8 mouse cellular contexts compared by ENCODE assay signal in the genomic region with DNA sequence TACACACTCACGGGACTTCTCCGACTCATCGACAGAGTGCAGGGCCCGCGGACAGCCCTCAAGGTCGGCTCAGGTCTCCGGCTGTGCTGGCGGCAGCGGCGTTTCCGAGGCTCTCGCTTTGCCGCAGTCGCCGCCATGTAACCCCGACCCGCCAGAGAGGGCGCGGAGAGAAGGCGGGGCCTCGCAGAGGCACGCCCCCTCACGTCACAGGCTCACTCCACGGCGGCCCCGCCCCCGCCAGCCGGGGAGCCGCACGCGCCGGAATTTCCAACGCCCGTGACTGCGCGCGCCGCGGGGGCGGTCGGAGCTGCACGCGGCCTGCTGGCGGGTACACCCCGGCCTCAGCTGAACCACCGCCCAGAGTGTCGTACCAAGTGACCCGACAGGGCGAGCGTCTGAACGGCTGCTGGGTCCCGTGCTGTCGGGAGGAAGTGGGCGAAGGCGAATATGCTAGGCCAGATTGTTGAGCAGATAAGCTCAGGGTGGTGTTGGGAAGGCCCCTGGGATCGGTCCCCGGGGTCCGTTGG. TPM values are rescaled to one million over a fixed set of nuclear protein-coding genes. Genes with fewer than 3 reads are reported as not detected.
DNase-seq lines count a peak whose midpoint lies in the region; ATAC-seq and TF ChIP-seq lines count a peak whose summit lies in the region.

TSS of gene Mapk6 (minus strand) at position 154 of the 527 bp plus-strand sequence.

- no peaks in the 10 kb centered on the region for H3K9me3 ChIP-seq in ES-Bruce4 (replicated peaks; ENCODE audit: control insufficient read depth, insufficient read depth, low read length, poor library complexity, severe bottlenecking)
- no peaks in the 10 kb centered on the region for H3K9me3 ChIP-seq in forebrain, embryonic 13.5 days (replicated peaks)
- no peaks in the 10 kb centered on the region for H3K9me3 ChIP-seq in heart, postnatal 0 days (replicated peaks; ENCODE audit: control insufficient read depth, low read length)
- H3K9me3 ChIP-seq in liver, embryonic 14.5 days (ENCODE audit: control insufficient read depth, low read length) = no peaks in the 10 kb centered on the region
- H3K9me3 ChIP-seq in stomach, embryonic 15.5 days = no peaks in the 10 kb centered on the region

- under 1% methylated on average over 41 of the region's 58 CpGs for WGBS in forebrain, embryonic 13.5 days
- under 1% methylated on average over 52 of the region's 58 CpGs for WGBS in heart, postnatal 0 days
- under 1% methylated on average over 58 of the region's 58 CpGs for WGBS in liver, embryonic 14.5 days (ENCODE audit: insufficient replicate concordance)
- WGBS in stomach, embryonic 15.5 days = under 1% methylated on average over 57 of the region's 58 CpGs

- H3K4me2 ChIP-seq in forebrain, embryonic 13.5 days = peak within 1 kb of the TSS; percentile 73
- peak within 1 kb of the TSS; percentile 72 for H3K4me2 ChIP-seq in heart, postnatal 0 days (ENCODE audit: low read depth, low read length)
- H3K4me2 ChIP-seq in liver, embryonic 14.5 days (ENCODE audit: low read depth) = peak within 1 kb of the TSS; percentile 95
- peak within 1 kb of the TSS; percentile 84 for H3K4me2 ChIP-seq in stomach, embryonic 15.5 days

- peak; percentile 76 for ATAC-seq in cerebellum, adult (ENCODE audit: insufficient number of reproducible peaks, low FRiP score, low TSS enrichment)
- ATAC-seq in forebrain, embryonic 13.5 days = peak; percentile 93
- ATAC-seq in heart, postnatal 0 days (ENCODE audit: insufficient read depth, low read depth) = peak; percentile 93
- ATAC-seq in liver, embryonic 14.5 days (ENCODE audit: insufficient read depth) = peak; percentile 88
- peak; percentile 91 for ATAC-seq in stomach, embryonic 15.5 days (ENCODE audit: insufficient read depth, low FRiP score, low read depth)

- DNase-seq in heart, postnatal 0 days (ENCODE audit: low spot score) = peak; percentile 94
- DNase-seq in kidney, postnatal 36 days = peak; percentile 96 to 99
- peak; percentile 82 to 88 (median 87) for DNase-seq in liver, embryonic 14.5 days (ENCODE audit: low read depth in 3 of 3, low spot score in 3 of 3)
- peak; percentile 96 for DNase-seq in neural tube, embryonic 10.5 days (ENCODE audit: extremely low spot score, low spot score)

- H3K9ac ChIP-seq in ES-Bruce4 (ENCODE audit: low read depth, poor library complexity, severe bottlenecking) = peak within 1 kb of the TSS; percentile 75
- H3K9ac ChIP-seq in forebrain, embryonic 13.5 days = peak within 1 kb of the TSS; percentile 96
- peak within 1 kb of the TSS; percentile 93 for H3K9ac ChIP-seq in heart, postnatal 0 days (replicated peaks; ENCODE audit: low read depth, low read length)
- H3K9ac ChIP-seq in liver, embryonic 14.5 days (replicated peaks) = peak within 1 kb of the TSS; percentile 82
- peak within 1 kb of the TSS; percentile 67 for H3K9ac ChIP-seq in stomach, embryonic 15.5 days

- no peaks in the 10 kb centered on the region for H3K27me3 ChIP-seq in ES-Bruce4 (ENCODE audit: control insufficient read depth, insufficient read depth, low read length, poor library complexity, severe bottlenecking)
- H3K27me3 ChIP-seq in forebrain, embryonic 13.5 days = no peaks in the 10 kb centered on the region
- no peaks in the 10 kb centered on the region for H3K27me3 ChIP-seq in heart, postnatal 0 days (ENCODE audit: control insufficient read depth, insufficient read depth, low read length)
- H3K27me3 ChIP-seq in liver, embryonic 14.5 days (ENCODE audit: control insufficient read depth, insufficient read depth, low read length) = no peaks in the 10 kb centered on the region
- H3K27me3 ChIP-seq in stomach, embryonic 15.5 days (replicated peaks) = no peaks in the 10 kb centered on the region

- H3K36me3 ChIP-seq in ES-Bruce4 (ENCODE audit: control insufficient read depth, insufficient read depth, low read length, poor library complexity, severe bottlenecking) = peaks cover 5% of the 10 kb centered on the region; the same call in 1 of the 2 replicates
- no peaks in the 10 kb centered on the region for H3K36me3 ChIP-seq in forebrain, embryonic 13.5 days (ENCODE audit: poor library complexity, severe bottlenecking)
- no peaks in the 10 kb centered on the region for H3K36me3 ChIP-seq in heart, postnatal 0 days (replicated peaks; ENCODE audit: control insufficient read depth, insufficient read depth, low read length)
- no peaks in the 10 kb centered on the region for H3K36me3 ChIP-seq in liver, embryonic 14.5 days (replicated peaks; ENCODE audit: control insufficient read depth, insufficient read depth, low read depth)
- no peaks in the 10 kb centered on the region for H3K36me3 ChIP-seq in stomach, embryonic 15.5 days

- TF ChIP-seq CTCF in ES-Bruce4 (IDR thresholded peaks at IDR 0.05; ENCODE audit: low read depth, low read length) = no peak
- no peak for TF ChIP-seq CTCF in heart, postnatal 0 days (IDR thresholded peaks at IDR 0.05; ENCODE audit: low read depth)
- no peak; the same call in 1 of the 2 replicates for TF ChIP-seq CTCF in liver, embryonic 14.5 days (IDR thresholded peaks at IDR 0.05; ENCODE audit: low read depth)

- H3K4me1 ChIP-seq in ES-Bruce4 (ENCODE audit: control insufficient read depth, insufficient read depth, low read length) = peaks cover 6% of the 10 kb centered on the region
- H3K4me1 ChIP-seq in forebrain, embryonic 13.5 days = peaks cover 41% of the 10 kb centered on the region
- peaks cover 17% of the 10 kb centered on the region for H3K4me1 ChIP-seq in heart, postnatal 0 days (ENCODE audit: control insufficient read depth, insufficient read depth)
- H3K4me1 ChIP-seq in liver, embryonic 14.5 days (replicated peaks; ENCODE audit: control insufficient read depth in 2 of 2, insufficient read depth in 2 of 2, low read length in 1 of 2) = peaks cover 9 to 22% of the 10 kb centered on the region in 2 experiments
- peaks cover 13% of the 10 kb centered on the region for H3K4me1 ChIP-seq in stomach, embryonic 15.5 days

- peak within 1 kb of the TSS; percentile 42 for H3K27ac ChIP-seq in ES-Bruce4 (ENCODE audit: insufficient read depth, low read length)
- peak within 1 kb of the TSS; percentile 97 for H3K27ac ChIP-seq in forebrain, embryonic 13.5 days
- peak within 1 kb of the TSS; percentile 99 for H3K27ac ChIP-seq in heart, postnatal 0 days (ENCODE audit: low read depth)
- H3K27ac ChIP-seq in liver, embryonic 14.5 days = peak within 1 kb of the TSS; percentile 72
- peak within 1 kb of the TSS; percentile 96 for H3K27ac ChIP-seq in stomach, embryonic 15.5 days

- no peak for TF ChIP-seq EP300 in ES-Bruce4 (IDR thresholded peaks at IDR 0.05; ENCODE audit: insufficient read depth, low read depth, low read length)
- peak; percentile 91; the same call in 1 of the 2 replicates for TF ChIP-seq EP300 in heart, postnatal 0 days (IDR thresholded peaks at IDR 0.05; ENCODE audit: low read depth)
- no peak for TF ChIP-seq EP300 in liver, embryonic 14.5 days (IDR thresholded peaks at IDR 0.05; ENCODE audit: low read depth)

- peak; percentile 48 for TF ChIP-seq POLR2A in ES-Bruce4 (IDR thresholded peaks at IDR 0.05; ENCODE audit: insufficient read depth, low read length)

- peak within 1 kb of the TSS; percentile 94 for H3K4me3 ChIP-seq in ES-Bruce4 (ENCODE audit: low read depth, low read length)
- H3K4me3 ChIP-seq in forebrain, embryonic 13.5 days = peak within 1 kb of the TSS; percentile 97
- H3K4me3 ChIP-seq in heart, postnatal 0 days (ENCODE audit: low read depth, low read length) = peak within 1 kb of the TSS; percentile 90
- H3K4me3 ChIP-seq in liver, embryonic 14.5 days (ENCODE audit: insufficient read depth in 1 of 2, low read depth in 2 of 2, low read length in 2 of 2) = peak within 1 kb of the TSS; percentile 71
- H3K4me3 ChIP-seq in stomach, embryonic 15.5 days (replicated peaks) = peak within 1 kb of the TSS; percentile 64

RNA-seq across cellular contexts. Expression of gene Mapk6, which starts in this region (rescaled TPM):
- 130 and 147 TPM in 2 replicates for polyA plus RNA-seq in ES-Bruce4 (2011; ENCODE audit: insufficient read depth, insufficient read length, low read depth, missing spikeins)
- 139 and 157 TPM in 2 replicates for polyA plus RNA-seq in forebrain, embryonic 13.5 days (2015; fragmentation: Nextera tagmentation; extraction: Ambion mirVana)
- total RNA-seq in heart, postnatal 0 days (2014; rRNA removed; ENCODE audit: low replicate concordance) = 36.2 and 51.0 TPM in 2 replicates
- 30.1 and 33.6 TPM in 2 replicates for polyA plus RNA-seq in heart, postnatal 0 days (2015; fragmentation: Nextera tagmentation; extraction: Ambion mirVana)
- polyA plus RNA-seq in liver, embryonic 14.5 days (2012; rRNA removed) = 7.7 and 9.3 TPM in 2 replicates
- polyA plus RNA-seq in liver, embryonic 14.5 days (2014; fragmentation: Nextera tagmentation; extraction: Ambion mirVana) = 17.1 and 20.2 TPM in 2 replicates
- polyA plus RNA-seq in stomach, embryonic 15.5 days (2015; fragmentation: Nextera tagmentation; extraction: Ambion mirVana) = 48.8 and 51.1 TPM in 2 replicates

Comparison
In these comparisons a context has a peak if more than half of its experiments do, and no peak if none do; other contexts are left out.
1. Peak in every context shown above with its lines: DNase-seq, ATAC-seq, H3K4me3 ChIP-seq and H3K27ac ChIP-seq.
2. H3K27ac ChIP-seq: peak in every context shown above with its lines; median percentile 99 in heart, postnatal 0 days; 97 in forebrain, embryonic 13.5 days; 96 in stomach, embryonic 15.5 days; 72 in liver, embryonic 14.5 days; 42 in ES-Bruce4.